Mouse (Mus musculus) spleen, postnatal 10 days (tissue): ENCODE measurements at regions not wholly inside any gene's neighbourhood (a gene's known extent, or its start where the extent isn't known, plus 50 kb on each side); places are given as distances from the start of the nearest gene placed in this dataset.

Experiments
- DNase-seq, 2 experiments: peaks; one replicate each; pipeline ENCODE4 v3.0.0; 2021 to 2022; ENCODE audit warnings: low spot score in 2 of 2

DNA sequence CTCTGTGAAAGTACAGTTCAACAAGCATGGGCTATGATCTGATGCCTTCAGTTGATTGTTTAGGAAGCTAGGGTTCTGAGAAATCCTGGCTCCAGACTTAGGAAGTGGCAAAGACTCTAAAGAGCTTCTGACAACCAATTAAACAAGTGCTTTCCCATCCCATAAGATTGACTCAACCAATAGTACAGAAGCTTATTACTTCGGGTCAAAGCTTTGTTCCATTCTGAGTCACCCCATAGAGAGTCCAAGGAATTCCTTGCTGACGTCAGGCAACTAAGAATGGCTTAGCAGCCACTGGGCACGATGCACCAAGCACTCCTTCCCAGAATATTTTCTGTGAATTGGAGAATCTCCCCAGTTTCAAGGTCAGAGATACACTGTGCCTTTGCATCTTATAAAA is 59.0 kb upstream of the Ntm start:
- no peak for DNase-seq

DNA sequence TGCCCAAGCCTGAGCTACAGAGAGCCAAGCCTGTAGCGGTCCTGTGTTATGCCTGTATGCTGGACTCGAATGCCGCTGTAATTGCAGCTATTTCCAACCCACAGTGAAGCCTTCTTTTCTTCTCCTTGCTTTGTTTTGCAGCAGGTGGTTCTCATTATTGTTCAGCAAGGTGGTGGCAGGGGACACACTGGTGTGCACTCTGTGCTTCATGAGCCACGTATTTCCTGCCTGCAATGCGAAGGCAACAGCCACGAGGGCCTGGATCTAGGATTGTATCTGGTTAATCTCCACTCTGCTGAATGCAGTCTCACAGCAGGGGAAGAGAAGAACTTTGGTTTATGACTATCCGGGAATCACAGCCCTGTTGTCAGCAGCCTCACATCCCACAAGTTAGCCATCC is 62.3 kb upstream of the Ntm start:
- no peak for DNase-seq

DNA sequence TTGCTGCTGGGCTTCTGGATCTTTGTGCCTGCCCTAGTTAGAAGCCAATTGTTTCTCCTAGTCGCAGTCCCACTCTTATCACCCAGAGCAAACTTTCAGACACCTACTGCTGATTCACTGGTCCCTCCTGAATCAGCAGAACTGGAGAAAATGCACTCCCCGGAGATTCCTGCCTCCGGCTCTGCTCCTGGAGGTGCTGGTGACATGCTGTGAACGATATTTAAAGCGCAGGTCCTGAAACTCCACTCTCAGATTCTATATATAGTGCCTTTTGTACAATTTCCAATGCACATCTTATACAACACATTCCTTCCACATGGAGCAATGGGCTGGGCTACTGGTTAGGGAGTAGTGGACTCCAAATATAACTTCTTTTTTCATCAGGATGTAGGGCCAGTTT is 64.0 kb upstream of the Ntm start:
- no peak for DNase-seq

DNA sequence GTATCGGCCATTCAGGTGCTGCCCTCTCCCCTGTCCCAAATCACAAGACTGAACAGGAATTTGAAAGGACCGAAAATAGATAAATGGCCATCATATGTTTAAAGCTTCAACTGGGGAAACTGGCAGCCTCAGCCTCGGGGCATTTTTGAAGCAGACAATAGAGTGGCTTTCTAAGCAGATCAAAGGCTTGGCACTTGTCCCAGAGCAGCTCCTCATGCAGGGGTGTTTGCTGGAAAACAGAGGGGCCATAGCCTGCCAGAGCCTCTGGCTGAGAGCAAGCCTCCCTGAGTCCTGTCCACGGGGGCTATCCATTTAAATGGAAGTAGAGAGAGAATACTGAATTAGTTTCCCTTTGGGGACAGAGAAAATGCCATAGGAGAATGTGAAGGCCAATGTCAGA is 77.5 kb upstream of the Ntm start:
- DNase-seq: no peak

GRCm38 (mm10) chr9:30064551-30064950 is 101.6 kb upstream of the Ntm start:
- no peak for DNase-seq

DNA sequence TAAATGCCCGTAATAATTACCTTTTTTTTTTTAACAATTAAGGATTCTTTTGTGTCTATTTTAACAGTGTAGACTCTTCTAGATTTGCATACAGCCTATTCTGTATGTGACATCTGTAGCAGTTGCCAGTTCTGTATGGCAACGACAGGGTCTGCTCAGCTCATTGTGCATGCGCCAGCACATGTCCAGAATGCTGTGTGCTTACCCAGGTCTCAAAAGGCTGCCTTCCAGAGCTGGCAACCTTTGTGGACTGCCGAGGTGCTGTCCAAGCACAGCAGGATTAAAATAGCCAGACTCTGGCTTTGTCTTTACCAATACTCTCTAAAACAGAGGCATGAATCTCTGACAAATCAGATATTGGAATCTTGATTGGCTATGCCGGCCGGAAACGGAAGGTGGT is 105.0 kb upstream of the Ntm start:
- DNase-seq: no peak

GRCm38 (mm10) chr9:30075233-30075632 is 112.3 kb upstream of the Ntm start:
- no peak for DNase-seq

DNA sequence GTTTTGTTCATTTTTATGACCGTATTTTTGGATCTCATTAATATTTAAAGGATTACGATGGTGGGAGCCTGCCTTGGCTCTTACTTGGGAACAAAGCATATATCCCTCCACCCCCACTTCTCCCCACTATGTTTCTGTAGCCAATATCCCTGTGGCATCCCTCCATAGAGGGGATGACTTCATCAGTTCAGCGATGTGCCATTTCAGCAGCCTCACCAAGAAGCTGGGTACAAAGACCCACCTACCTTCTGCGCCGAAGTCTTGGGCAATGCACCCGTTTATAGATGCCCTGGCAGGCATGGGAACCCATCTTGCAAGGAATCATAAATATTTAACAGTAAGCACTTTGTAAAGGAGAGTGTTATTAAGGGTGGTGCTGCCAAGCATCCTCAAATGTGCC is 113.1 kb upstream of the Ntm start:
- no peak for DNase-seq

GRCm38 (mm10) chr9:30076482-30076881 is 113.5 kb upstream of the Ntm start:
- DNase-seq: no peak

DNA sequence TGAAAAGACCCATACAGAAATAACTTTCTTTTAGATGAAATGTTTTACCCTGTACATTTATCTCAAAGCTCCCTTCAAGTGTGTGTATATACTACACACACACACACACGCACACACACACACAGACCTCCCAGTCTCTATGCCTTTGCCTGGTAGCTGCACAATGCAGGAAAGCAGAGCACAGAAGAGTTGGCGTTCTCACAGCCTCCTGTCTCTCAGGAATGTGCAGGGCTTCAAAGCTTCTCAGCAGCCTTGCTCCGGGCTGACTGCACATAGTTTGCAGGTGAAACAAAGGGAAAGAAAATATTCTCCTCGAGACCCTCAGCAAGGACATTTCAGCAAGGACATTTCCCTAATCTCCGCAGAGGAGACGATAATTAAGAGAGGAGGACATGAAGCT is 139.0 kb upstream of the Ntm start:
- no peak for DNase-seq

GRCm38 (mm10) chr9:30122371-30122770 is 159.4 kb upstream of the Ntm start:
- DNase-seq: no peak

GRCm38 (mm10) chr9:30129151-30129550 is 166.2 kb upstream of the Ntm start:
- no peak for DNase-seq

DNA sequence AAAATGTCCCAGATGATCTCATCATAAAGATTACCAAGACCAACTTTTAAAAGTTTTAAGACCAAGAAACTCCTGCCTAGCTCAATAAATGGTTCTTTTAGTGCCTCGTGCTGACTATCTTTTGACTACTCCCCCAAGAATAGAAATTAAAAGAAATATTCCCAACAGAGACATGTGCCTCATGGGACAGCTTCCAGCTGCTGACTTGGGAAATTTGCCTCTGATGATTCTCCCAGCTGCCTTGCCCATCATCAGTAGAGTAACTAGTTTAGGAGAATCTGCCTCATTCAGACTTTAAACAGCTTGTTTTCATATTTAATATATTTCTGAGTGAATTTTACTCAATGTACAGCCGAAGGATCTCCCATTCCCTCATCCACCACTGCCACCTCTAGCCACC is 168.7 kb upstream of the Ntm start:
- DNase-seq: no peak

DNA sequence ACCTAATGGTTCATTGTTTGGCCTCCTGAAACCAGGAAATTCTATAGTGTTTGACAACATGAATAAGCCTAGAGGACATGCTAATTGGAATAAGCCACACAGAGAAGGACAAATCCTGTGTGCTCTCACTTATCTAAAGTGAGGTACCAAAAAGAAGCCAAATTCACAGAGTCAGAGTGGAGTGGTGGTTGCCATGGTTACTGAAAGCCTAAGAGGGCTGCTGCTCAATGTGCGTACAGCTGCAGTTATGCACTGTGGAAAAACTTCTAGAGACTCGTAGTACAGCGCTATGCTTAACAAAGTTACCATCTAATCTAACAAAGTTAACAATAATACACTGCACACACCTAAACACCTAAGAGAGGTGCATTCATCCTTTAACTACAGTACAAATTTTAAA is 171.4 kb upstream of the Ntm start:
- DNase-seq: no peak

GRCm38 (mm10) chr9:30137611-30138287 is 174.8 kb upstream of the Ntm start:
- peak in 1 of 2 experiments; percentile 37 for DNase-seq

GRCm38 (mm10) chr9:30140188-30140587 is 177.2 kb upstream of the Ntm start:
- DNase-seq: peak in 1 of 2 experiments; percentile 23

- DNase-seq: no peak
Measured at GRCm38 (mm10) chr9:30141186-30141585, 178.2 kb upstream of the Ntm start.

DNA sequence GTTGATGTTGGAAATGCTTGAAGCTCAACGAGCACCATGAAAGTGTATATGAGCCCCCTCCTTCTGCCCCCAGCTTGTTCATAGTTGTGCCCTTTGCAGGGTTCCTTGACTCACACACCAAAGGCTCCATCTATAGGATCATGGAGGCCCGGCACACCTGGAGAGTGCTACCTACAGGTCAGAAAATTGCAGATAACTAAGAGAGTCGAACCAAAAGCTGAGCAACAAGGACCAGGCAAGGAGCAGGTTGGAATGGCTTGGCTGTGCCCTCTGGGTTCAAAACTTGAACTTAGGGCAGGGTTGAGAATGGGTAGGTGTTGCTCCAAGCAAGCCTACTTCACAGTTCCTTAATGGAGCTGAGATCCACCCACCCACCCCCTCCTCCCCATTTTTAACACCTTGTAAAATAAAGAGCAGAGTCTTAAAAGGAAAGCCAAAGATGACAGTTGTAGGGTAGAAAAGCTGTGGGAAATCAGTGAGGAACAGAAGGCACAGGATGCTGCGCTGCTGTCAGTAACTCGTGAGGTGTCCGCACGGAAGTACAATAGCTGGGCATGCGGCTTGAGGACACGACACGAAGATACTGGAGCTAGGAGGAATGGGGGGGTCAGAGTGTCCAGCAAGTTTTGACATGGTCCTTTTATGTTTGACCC is 180.0 kb upstream of the Ntm start:
- DNase-seq: no peak

- no peak for DNase-seq
Measured at GRCm38 (mm10) chr9:30149481-30150468, 186.8 kb upstream of the Ntm start.

- DNase-seq: no peak
Measured at GRCm38 (mm10) chr9:30151173-30151572, 188.2 kb upstream of the Ntm start.

DNA sequence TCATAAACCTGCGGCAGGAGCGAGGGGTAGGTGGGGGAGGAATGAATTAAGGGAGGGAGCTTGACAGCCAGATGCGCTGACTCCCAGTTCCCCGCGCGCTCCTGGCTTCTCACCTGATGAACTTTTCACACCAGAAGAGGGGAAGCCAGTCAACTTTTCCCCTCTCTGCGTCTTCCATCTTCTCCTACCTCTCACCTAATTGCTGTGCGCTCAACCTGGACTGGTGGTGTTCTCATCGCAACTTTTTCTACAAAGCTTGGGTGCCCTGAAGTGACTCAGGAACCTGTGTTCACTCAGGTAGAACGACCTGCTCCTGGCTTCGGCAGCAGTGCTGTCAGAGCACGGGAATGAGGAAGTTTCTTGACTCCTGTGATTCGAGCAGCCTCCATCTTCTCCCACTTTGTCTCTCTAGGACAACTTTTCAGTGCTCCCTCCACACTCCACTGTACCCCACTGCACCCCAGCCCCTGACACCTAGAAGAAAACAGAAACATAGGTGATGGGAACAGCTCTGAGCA is 203.4 kb upstream of the Ntm start:
- DNase-seq: no peak

DNA sequence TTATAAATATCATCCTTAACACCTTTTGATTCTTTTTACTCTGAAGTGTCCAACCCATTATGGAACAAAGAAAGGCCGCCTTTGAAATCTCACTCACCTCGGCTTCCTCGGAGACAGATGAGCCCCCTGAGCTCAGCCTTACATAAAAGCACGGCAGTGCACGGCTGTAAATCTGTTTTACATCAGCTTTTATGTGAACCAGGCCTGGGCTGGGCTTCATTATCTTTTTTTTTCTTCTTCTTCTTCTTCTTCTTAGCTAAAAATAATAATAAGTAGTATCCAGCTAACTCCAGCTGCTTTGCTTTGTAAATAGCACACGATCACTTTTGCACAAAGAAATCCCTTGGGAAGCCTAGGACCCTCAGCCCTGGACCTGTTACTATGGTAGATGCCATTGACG is 204.3 kb upstream of the Ntm start:
- no peak for DNase-seq
